In the genomic region with DNA sequence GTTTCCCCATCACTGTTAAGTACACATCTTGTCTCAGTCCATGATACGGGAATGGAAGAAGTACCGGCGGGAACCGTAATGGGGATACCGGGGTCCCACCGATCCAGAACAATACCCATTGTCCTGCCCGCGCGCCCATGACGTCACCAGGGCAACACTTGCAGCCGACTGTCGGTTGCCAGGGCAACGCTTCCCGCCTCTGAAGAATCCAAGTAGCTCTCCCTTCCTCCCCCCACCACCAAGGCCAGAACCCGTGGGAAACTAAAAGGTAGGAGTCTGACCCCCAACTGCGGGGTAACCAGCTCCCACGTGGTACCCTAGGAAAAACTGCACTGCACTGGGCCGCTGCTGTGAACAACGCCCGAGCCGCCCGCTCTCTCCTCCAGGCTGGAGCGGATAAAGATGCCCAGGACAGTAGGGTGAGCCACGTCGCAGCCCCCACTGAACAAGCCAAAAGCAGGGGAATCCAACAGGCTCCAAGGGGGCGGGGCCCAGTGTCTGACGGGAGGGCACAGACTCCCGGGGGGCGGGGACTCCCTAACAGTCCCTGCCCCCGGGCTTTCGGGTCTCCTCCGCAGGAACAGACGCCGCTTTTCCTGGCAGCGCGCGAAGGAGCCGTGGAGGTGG, we compare ENCODE assay signal across 2 mouse cellular contexts.
TF ChIP-seq lines count a peak whose summit lies in the region.

No protein-coding gene starts in this region.

TF ChIP-seq in CH12.LX, 34 proteins besides CTCF, POLR2A, EP300 and RAD21:
- TF ChIP-seq MXI1 (IDR thresholded peaks at IDR 0.05; ENCODE audit: low read depth, low read length), result peak; percentile 74
- peak; percentile 26; the same call in 1 of the 2 replicates for TF ChIP-seq SIN3A (IDR thresholded peaks at IDR 0.05; ENCODE audit: low read length)
- no peak for TF ChIP-seq NRF1 (IDR thresholded peaks at IDR 0.05; ENCODE audit: low read depth, low read length)
- no peak for TF ChIP-seq ZKSCAN1 (IDR thresholded peaks at IDR 0.05; ENCODE audit: borderline replicate concordance, low read depth, low read length)
- no peak for TF ChIP-seq ELF1 (IDR thresholded peaks at IDR 0.05; ENCODE audit: low read depth, low read length)
- no peak for TF ChIP-seq POLR2AphosphoS2 (IDR thresholded peaks at IDR 0.05; ENCODE audit: low read depth, low read length)
- TF ChIP-seq ZMIZ1 (IDR thresholded peaks at IDR 0.05; ENCODE audit: low read depth, low read length), result peak; percentile 7; the same call in 1 of the 2 replicates
- TF ChIP-seq MAX (IDR thresholded peaks at IDR 0.05; ENCODE audit: low read length), result 0 out of 2 replicates have a peak, but pooled peaks have one; percentile 24
- peak; percentile 3; the same call in 1 of the 2 replicates for TF ChIP-seq USF1 (IDR thresholded peaks at IDR 0.05; ENCODE audit: low read depth, low read length)
- no peak for TF ChIP-seq CHD2 (IDR thresholded peaks at IDR 0.05; ENCODE audit: low read length)

TF ChIP-seq in myocyte, 11 proteins besides CTCF, POLR2A, EP300 and RAD21:
- peak; percentile 40 for TF ChIP-seq POLR2AphosphoS2 (IDR thresholded peaks at IDR 0.05; ENCODE audit: insufficient read length, low read depth)
- TF ChIP-seq CEBPB (IDR thresholded peaks at IDR 0.05; ENCODE audit: insufficient read depth, poor library complexity, severe bottlenecking), result no peak
- no peak for TF ChIP-seq E2F4 (IDR thresholded peaks at IDR 0.05; ENCODE audit: insufficient read depth)
TF ChIP-seq in myocyte: peak in this region for 1.
